ENCODE assay signal across 29 mouse cellular contexts in genomic region chr12:69192637-69193036, GRCm38 (mm10). TPM values are rescaled to one million over a fixed set of nuclear protein-coding genes. Genes with fewer than 3 reads are reported as not detected.
"Had no signal": no experiment of that assay in that cellular context is flagged by ENCODE, and none has a peak within 500 bp of the region (broad histone marks: within the 10 kb centered on the region; RNA-seq: fewer than 3 reads in every experiment).

No protein-coding gene starts in this region.

- H3K9me3 ChIP-seq: heart, embryonic 10.5 days; heart, embryonic 12.5 days; heart, embryonic 13.5 days; heart, embryonic 15.5 days; hindbrain, embryonic 10.5 days; hindbrain, embryonic 12.5 days; hindbrain, embryonic 13.5 days; hindbrain, embryonic 15.5 days; intestine, embryonic 15.5 days; kidney, embryonic 15.5 days had no signal

- H3K4me3 ChIP-seq: heart, embryonic 10.5 days; heart, embryonic 12.5 days; heart, embryonic 13.5 days; heart, embryonic 15.5 days; hindbrain, embryonic 10.5 days; hindbrain, embryonic 12.5 days; hindbrain, embryonic 13.5 days; hindbrain, embryonic 15.5 days; intestine, embryonic 15.5 days; kidney, embryonic 15.5 days; layer of hippocampus, adult 2 months; left cerebral cortex, adult 2 months had no signal

- H3K4me1 ChIP-seq: intestine, embryonic 15.5 days had no signal

- H3K27ac ChIP-seq: heart, embryonic 10.5 days; heart, embryonic 13.5 days; heart, embryonic 15.5 days; hindbrain, embryonic 10.5 days; hindbrain, embryonic 12.5 days; hindbrain, embryonic 13.5 days; hindbrain, embryonic 14.5 days; hindbrain, embryonic 15.5 days; hindbrain, postnatal 0 days; intestine, embryonic 15.5 days; kidney, embryonic 15.5 days; kidney, postnatal 0 days; layer of hippocampus, adult 2 months; left cerebral cortex, adult 2 months had no signal

- DNase-seq: heart, postnatal 10 days; heart, postnatal 36 days; heart, postnatal 4 days; kidney, adult 18-20 months; kidney, adult 2 months; kidney, adult 8-10 months; kidney, adult 9 months; kidney, postnatal 10 days; kidney, postnatal 14 days; kidney, postnatal 25 days; kidney, postnatal 36 days; kidney, postnatal 4 days; layer of hippocampus, adult 9-11 months; layer of hippocampus, postnatal 36 days had no signal

- H3K27me3 ChIP-seq: heart, embryonic 12.5 days; heart, embryonic 13.5 days; heart, embryonic 15.5 days; hindbrain, embryonic 12.5 days; hindbrain, embryonic 13.5 days; hindbrain, embryonic 15.5 days; intestine, embryonic 15.5 days; kidney, embryonic 15.5 days had no signal

RNA-seq across cellular contexts. Expression of gene Gm49384, which starts 11.4 kb away (rescaled TPM):
- total RNA-seq: hindbrain, postnatal 0 days had no signal
